Mouse (Mus musculus) cerebellum, adult 2 months (tissue): ENCODE measurements around the gene Igf1r.

Experiments used
- CTCF ChIP-seq: fragments of 200-500 bp; IDR thresholded peaks from 2 replicates; pipeline ENCODE4 v1.5.1; 2011; ENCODE audit warnings: low read depth, mild to moderate bottlenecking, control low read depth, low read length, moderate library complexity, borderline replicate concordance; ENCODE audit not compliant: insufficient read depth
- POLR2A ChIP-seq: fragments of 200-500 bp; IDR thresholded peaks from 2 replicates; pipeline ENCODE4 v1.6.1; 2011; ENCODE audit warnings: low read length, control low read depth, borderline replicate concordance; ENCODE audit not compliant: insufficient read depth

GRCm38 (mm10) chr7:68047152-68047551 is 94.5 kb downstream of the Igf1r start:
- no peak for TF ChIP-seq POLR2A
- TF ChIP-seq CTCF = no peak
